Mouse (Mus musculus): Measurements from ENCODE around the gene Notch3.

- TF ChIP-seq CTCF (IDR thresholded peaks at IDR 0.05; ENCODE audit: control insufficient read depth, insufficient read depth, insufficient replicate concordance, low read depth, low read length) (peak; percentile 75; the same call in 1 of the 2 replicates), POLR2A (IDR thresholded peaks at IDR 0.05; ENCODE audit: control insufficient read depth, low read depth, low read length) (no peak)
Observed at GRCm38 (mm10) chr17:32162112-32162850, 4.4 kb downstream of the Notch3 start.
